8 mouse cellular contexts compared by ENCODE assay signal in genomic region chr5:139388195-139388570, GRCm38 (mm10). TPM values are rescaled to one million over a fixed set of nuclear protein-coding genes. Genes with fewer than 3 reads are reported as not detected.
DNase-seq lines count a peak whose midpoint lies in the region; ATAC-seq lines count a peak whose summit lies in the region.

No protein-coding gene starts in this region.

- no peaks in the 10 kb centered on the region for H3K4me1 ChIP-seq in forebrain, embryonic 11.5 days (replicated peaks; ENCODE audit: control insufficient read depth, insufficient read depth, low read length)
- no peaks in the 10 kb centered on the region for H3K4me1 ChIP-seq in forebrain, embryonic 14.5 days (ENCODE audit: control insufficient read depth, insufficient read depth, low read length)
- peaks cover 85% of the 10 kb centered on the region for H3K4me1 ChIP-seq in kidney, embryonic 15.5 days
- H3K4me1 ChIP-seq in midbrain, embryonic 13.5 days (replicated peaks) = peaks cover 14% of the 10 kb centered on the region

- H3K27ac ChIP-seq in forebrain, embryonic 11.5 days (ENCODE audit: low read depth, low read length) = 0 out of 2 replicates have a peak overlapping the region, but pooled peaks have one; percentile 37
- no peak overlapping the region for H3K27ac ChIP-seq in forebrain, embryonic 14.5 days (ENCODE audit: low read depth, low read length)
- H3K27ac ChIP-seq in kidney, embryonic 15.5 days = peak overlapping the region; percentile 85
- peak overlapping the region; percentile 19; the same call in 1 of the 2 replicates for H3K27ac ChIP-seq in midbrain, embryonic 13.5 days

- no peak overlapping the region for H3K4me2 ChIP-seq in forebrain, embryonic 11.5 days (ENCODE audit: low read depth, low read length, severe bottlenecking)
- no peak overlapping the region for H3K4me2 ChIP-seq in forebrain, embryonic 14.5 days (ENCODE audit: low read length)
- no peak overlapping the region for H3K4me2 ChIP-seq in kidney, embryonic 15.5 days
- H3K4me2 ChIP-seq in midbrain, embryonic 13.5 days (replicated peaks) = no peak overlapping the region

- DNase-seq in forebrain, embryonic 11.5 days (ENCODE audit: low spot score) = no peak
- no peak for DNase-seq in forebrain, embryonic 14.5 days (ENCODE audit: low spot score)
- peak; percentile 54 for DNase-seq in forelimb bud, embryonic 11.5 days (ENCODE audit: low read depth, low spot score)
- no peak for DNase-seq in thymus, postnatal 25 days
- DNase-seq in right cerebral cortex, postnatal 4 days = no peak
- no peak for DNase-seq in cerebellum, postnatal 25 days

- no peaks in the 10 kb centered on the region for H3K9me3 ChIP-seq in forebrain, embryonic 11.5 days (ENCODE audit: control insufficient read depth, low read length)
- no peaks in the 10 kb centered on the region for H3K9me3 ChIP-seq in forebrain, embryonic 14.5 days (replicated peaks; ENCODE audit: control insufficient read depth, low read length)
- no peaks in the 10 kb centered on the region for H3K9me3 ChIP-seq in kidney, embryonic 15.5 days (replicated peaks)
- no peaks in the 10 kb centered on the region for H3K9me3 ChIP-seq in midbrain, embryonic 13.5 days

- no peak overlapping the region for H3K9ac ChIP-seq in forebrain, embryonic 11.5 days (ENCODE audit: low read length)
- no peak overlapping the region for H3K9ac ChIP-seq in forebrain, embryonic 14.5 days (ENCODE audit: low read length)
- H3K9ac ChIP-seq in kidney, embryonic 15.5 days = 0 out of 2 replicates have a peak overlapping the region, but pooled peaks have one; percentile 21
- H3K9ac ChIP-seq in midbrain, embryonic 13.5 days (replicated peaks) = no peak overlapping the region

- H3K36me3 ChIP-seq in forebrain, embryonic 11.5 days (ENCODE audit: control insufficient read depth, insufficient read depth, low read length) = no peaks in the 10 kb centered on the region
- no peaks in the 10 kb centered on the region for H3K36me3 ChIP-seq in forebrain, embryonic 14.5 days (ENCODE audit: control insufficient read depth, insufficient read depth, low read length)
- peaks cover 5% of the 10 kb centered on the region; the same call in 1 of the 2 replicates for H3K36me3 ChIP-seq in kidney, embryonic 15.5 days
- no peaks in the 10 kb centered on the region for H3K36me3 ChIP-seq in midbrain, embryonic 13.5 days

- no peak for ATAC-seq in forebrain, embryonic 11.5 days (replicated peaks; ENCODE audit: low FRiP score)
- no peak for ATAC-seq in forebrain, embryonic 14.5 days
- ATAC-seq in kidney, embryonic 15.5 days (replicated peaks; ENCODE audit: low FRiP score) = no peak
- no peak for ATAC-seq in midbrain, embryonic 13.5 days

- no peaks in the 10 kb centered on the region for H3K27me3 ChIP-seq in forebrain, embryonic 11.5 days (ENCODE audit: control insufficient read depth, insufficient read depth, low read length)
- H3K27me3 ChIP-seq in forebrain, embryonic 14.5 days (replicated peaks; ENCODE audit: control insufficient read depth, insufficient read depth, low read length) = no peaks in the 10 kb centered on the region
- no peaks in the 10 kb centered on the region for H3K27me3 ChIP-seq in kidney, embryonic 15.5 days
- H3K27me3 ChIP-seq in midbrain, embryonic 13.5 days = no peaks in the 10 kb centered on the region

- H3K4me3 ChIP-seq in forebrain, embryonic 11.5 days (ENCODE audit: low read depth, low read length) = no peak overlapping the region
- no peak overlapping the region for H3K4me3 ChIP-seq in forebrain, embryonic 14.5 days (ENCODE audit: low read depth, low read length)
- no peak overlapping the region for H3K4me3 ChIP-seq in kidney, embryonic 15.5 days (replicated peaks)
- no peak overlapping the region for H3K4me3 ChIP-seq in midbrain, embryonic 13.5 days (replicated peaks)

- WGBS in forebrain, embryonic 11.5 days = 87% methylated on average over 4 of the region's 4 CpGs
- WGBS in forebrain, embryonic 14.5 days = 86% methylated on average over 4 of the region's 4 CpGs
- WGBS in kidney, embryonic 15.5 days = 38% methylated on average over 4 of the region's 4 CpGs
- 86% methylated on average over 4 of the region's 4 CpGs for WGBS in midbrain, embryonic 13.5 days

RNA-seq across cellular contexts. Expression of gene Gpr146, which starts 10.7 kb away (rescaled TPM):
- 1.8 and 1.9 TPM in 2 replicates for polyA plus RNA-seq in forebrain, embryonic 11.5 days (2014; fragmentation: Nextera tagmentation; extraction: Ambion mirVana)
- polyA plus RNA-seq in forebrain, embryonic 14.5 days (2014; fragmentation: Nextera tagmentation; extraction: Ambion mirVana) = 0.85 and 0.93 TPM in 2 replicates
- polyA plus RNA-seq in kidney, embryonic 15.5 days (2015; fragmentation: Nextera tagmentation; extraction: Ambion mirVana) = 4.1 and 5.4 TPM in 2 replicates
- 1.7 TPM in 2 replicates for polyA plus RNA-seq in midbrain, embryonic 13.5 days (2015; fragmentation: Nextera tagmentation; extraction: Ambion mirVana)

RNA-seq across cellular contexts. Expression of gene C130050O18Rik, which starts 16.9 kb away (rescaled TPM):
- polyA plus RNA-seq in forebrain, embryonic 11.5 days (2014; fragmentation: Nextera tagmentation; extraction: Ambion mirVana) = 0.17 and 0.23 TPM in 2 replicates
- polyA plus RNA-seq in forebrain, embryonic 14.5 days (2014; fragmentation: Nextera tagmentation; extraction: Ambion mirVana) = 0.18 TPM in 1 of 2 replicates, not detected in the other
- 0.60 and 1.2 TPM in 2 replicates for polyA plus RNA-seq in kidney, embryonic 15.5 days (2015; fragmentation: Nextera tagmentation; extraction: Ambion mirVana)
- polyA plus RNA-seq in midbrain, embryonic 13.5 days (2015; fragmentation: Nextera tagmentation; extraction: Ambion mirVana) = 0.13 TPM in 1 of 2 replicates, not detected in the other

RNA-seq across cellular contexts. Expression of gene Gper1, which starts 34.8 kb away (rescaled TPM):
- 1.7 and 1.9 TPM in 2 replicates for polyA plus RNA-seq in forebrain, embryonic 11.5 days (2014; fragmentation: Nextera tagmentation; extraction: Ambion mirVana)
- 10.0 and 10.2 TPM in 2 replicates for polyA plus RNA-seq in forebrain, embryonic 14.5 days (2014; fragmentation: Nextera tagmentation; extraction: Ambion mirVana)
- polyA plus RNA-seq in kidney, embryonic 15.5 days (2015; fragmentation: Nextera tagmentation; extraction: Ambion mirVana) = 5.1 and 5.7 TPM in 2 replicates
- 6.0 and 7.5 TPM in 2 replicates for polyA plus RNA-seq in midbrain, embryonic 13.5 days (2015; fragmentation: Nextera tagmentation; extraction: Ambion mirVana)

RNA-seq across cellular contexts. Expression of gene Cyp2w1, which starts 35.8 kb away (rescaled TPM):
- polyA plus RNA-seq in forebrain, embryonic 11.5 days (2014; fragmentation: Nextera tagmentation; extraction: Ambion mirVana) = not detected in 2 replicates
- polyA plus RNA-seq in forebrain, embryonic 14.5 days (2014; fragmentation: Nextera tagmentation; extraction: Ambion mirVana) = not detected in 2 replicates
- 0.16 and 0.60 TPM in 2 replicates for polyA plus RNA-seq in kidney, embryonic 15.5 days (2015; fragmentation: Nextera tagmentation; extraction: Ambion mirVana)
- polyA plus RNA-seq in midbrain, embryonic 13.5 days (2015; fragmentation: Nextera tagmentation; extraction: Ambion mirVana) = not detected in 2 replicates

RNA-seq across cellular contexts. Expression of gene Cox19, which starts 37.0 kb away (rescaled TPM):
- polyA plus RNA-seq in forebrain, embryonic 11.5 days (2014; fragmentation: Nextera tagmentation; extraction: Ambion mirVana) = 103 and 130 TPM in 2 replicates
- polyA plus RNA-seq in forebrain, embryonic 14.5 days (2014; fragmentation: Nextera tagmentation; extraction: Ambion mirVana) = 127 and 155 TPM in 2 replicates
- polyA plus RNA-seq in kidney, embryonic 15.5 days (2015; fragmentation: Nextera tagmentation; extraction: Ambion mirVana) = 96.2 and 102 TPM in 2 replicates
- polyA plus RNA-seq in midbrain, embryonic 13.5 days (2015; fragmentation: Nextera tagmentation; extraction: Ambion mirVana) = 120 and 131 TPM in 2 replicates
